Mouse (Mus musculus) liver, embryonic 11.5 days (tissue): ENCODE results near the gene Olfr133. TPM values are rescaled to one million over a fixed set of nuclear protein-coding genes. Genes with fewer than 3 reads are reported as not detected.
"Not testable (repeated sequence)": the region's sequence is repeated elsewhere in the genome, so short reads cannot be mapped to it uniquely, and the experiment has no call there.

Source experiments
- ATAC-seq: fragments of 200-750 bp; cut with Nextera tagmentation; replicated peaks from 2 replicates; pipeline ENCODE4 v1.8.0; 2017; ENCODE audit warnings: moderate number of reproducible peaks, mild to moderate bottlenecking, moderate TSS enrichment, moderate library complexity; ENCODE audit not compliant: low FRiP score
- DNase-seq: peaks from one replicate; pipeline ENCODE4 v3.0.0-alpha.2; 2017; ENCODE audit warnings: low spot score
- H3K27ac ChIP-seq: fragments of 300-500 bp; sonication (generic); 2 replicates; pipeline ENCODE4 v1.5.1; 2014; ENCODE audit warnings: mild to moderate bottlenecking, low read depth, low read length, control low read depth
- H3K27me3 ChIP-seq: fragments of 300-500 bp; sonication (generic); replicated peaks from 2 replicates; pipeline ENCODE4 v1.6.1; 2014; ENCODE audit warnings: low read length, mixed read lengths; ENCODE audit not compliant: control insufficient read depth, insufficient read depth
- H3K36me3 ChIP-seq: fragments of 300-500 bp; sonication (generic); 2 replicates; pipeline ENCODE4 v1.6.1; 2014; ENCODE audit warnings: mild to moderate bottlenecking, low read length, moderate library complexity, mixed read lengths; ENCODE audit not compliant: control insufficient read depth, insufficient read depth
- H3K4me1 ChIP-seq: fragments of 300-500 bp; sonication (generic); replicated peaks from 2 replicates; pipeline ENCODE4 v1.6.1; 2014; ENCODE audit warnings: low read length, mixed read lengths; ENCODE audit not compliant: control insufficient read depth, insufficient read depth
- H3K4me2 ChIP-seq: fragments of 300-500 bp; sonication (generic); 2 replicates; pipeline ENCODE4 v1.6.1; 2014; ENCODE audit warnings: mild to moderate bottlenecking, control low read depth, moderate library complexity
- H3K4me3 ChIP-seq: fragments of 300-500 bp; sonication (generic); 2 replicates; pipeline ENCODE4 v1.5.1; 2014; ENCODE audit warnings: low read depth, low read length, control low read depth
- H3K9ac ChIP-seq: fragments of 300-500 bp; sonication (generic); 2 replicates; pipeline ENCODE4 v1.6.1; 2014; ENCODE audit warnings: low read depth, low read length, control low read depth
- H3K9me3 ChIP-seq: fragments of 300-500 bp; sonication (generic); 2 replicates; pipeline ENCODE4 v1.6.1; 2016; ENCODE audit warnings: low read length, inconsistent platforms, mixed read lengths; ENCODE audit not compliant: control insufficient read depth
- WGBS: fragments of 180-500 bp; shearing (Covaris S2); extraction: QIAGEN DNeasy Blood & Tissue Kit; methylation state at CpG from one replicate; pipeline ENCODE4 v1.1.7; 2014; 5-methylcytosine and 5-hydroxymethylcytosine counted together
- polyA plus RNA-seq: library from polyadenylated mRNA; unstranded; fragments of >200 nt; fragmentation: Nextera tagmentation; extraction: Ambion mirVana; gene quantifications from 2 replicates; pipeline ENCODE4 v1.2.1, GENCODE M21; 2014

The Olfr133 gene
- polyA plus RNA-seq = not detected in 2 replicates

DNA sequence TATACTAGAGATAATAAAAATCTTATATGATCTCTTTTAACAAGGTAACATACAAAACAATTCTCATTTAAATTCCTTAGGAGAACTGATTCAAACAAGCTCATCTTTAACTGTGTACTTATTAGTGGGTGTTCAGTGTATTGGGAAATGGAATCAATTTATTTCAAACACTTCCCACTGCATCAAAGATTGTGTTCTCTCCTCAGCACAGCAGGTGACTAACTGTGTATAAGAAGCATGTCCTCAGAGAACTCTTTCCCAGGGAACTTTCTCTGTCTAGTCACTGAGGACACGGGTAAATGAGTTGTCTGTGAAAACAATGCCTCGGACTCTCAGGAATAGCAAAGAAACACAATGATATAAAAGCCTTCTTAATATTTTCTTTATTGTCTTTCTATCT lies at the start of gene Olfr133:
Gene Olfr133, plus strand, starts transcription at position 301 of the 400 bp plus-strand sequence.
- H3K36me3 ChIP-seq = no peaks in the 10 kb centered on the region
- no peak within 1 kb of the TSS for H3K4me2 ChIP-seq
- WGBS = 84% methylated on average over 2 of the region's 2 CpGs
- no peaks in the 10 kb centered on the region for H3K4me1 ChIP-seq
- no peak for DNase-seq
- H3K27me3 ChIP-seq = no peaks in the 10 kb centered on the region
- no peak within 1 kb of the TSS for H3K9ac ChIP-seq
- ATAC-seq = no peak
- H3K27ac ChIP-seq = no peak within 1 kb of the TSS
- no peaks in the 10 kb centered on the region for H3K9me3 ChIP-seq
- H3K4me3 ChIP-seq = no peak within 1 kb of the TSS

GRCm38 (mm10) chr17:38124199-38124598 lies 20.9 kb upstream of the Olfr133 start:
- H3K27ac ChIP-seq, H3K9ac ChIP-seq, H3K36me3 ChIP-seq, DNase-seq, H3K27me3 ChIP-seq, H3K4me2 ChIP-seq, ATAC-seq, H3K4me1 ChIP-seq, H3K9me3 ChIP-seq, H3K4me3 ChIP-seq: not testable (repeated sequence)
- WGBS = 82% methylated on average over 1 of the region's 1 CpGs

GRCm38 (mm10) chr17:38125371-38125770 lies 19.7 kb upstream of the Olfr133 start:
- H3K4me1 ChIP-seq, H3K27ac ChIP-seq, H3K9ac ChIP-seq, H3K36me3 ChIP-seq, H3K4me2 ChIP-seq, DNase-seq, H3K9me3 ChIP-seq, H3K27me3 ChIP-seq, H3K4me3 ChIP-seq, ATAC-seq: not testable (repeated sequence)
- WGBS = 62% methylated on average over 3 of the region's 3 CpGs

- 48% methylated on average over 1 of the region's 1 CpGs for WGBS
- H3K4me1 ChIP-seq = no peaks in the 10 kb centered on the region
- no peak for DNase-seq
- H3K36me3 ChIP-seq = no peaks in the 10 kb centered on the region
- H3K9ac ChIP-seq = no peak within 1 kb of the TSS
- no peaks in the 10 kb centered on the region for H3K9me3 ChIP-seq
- no peak for ATAC-seq
- H3K4me3 ChIP-seq = no peak within 1 kb of the TSS
- H3K27me3 ChIP-seq = no peaks in the 10 kb centered on the region
- no peak within 1 kb of the TSS for H3K27ac ChIP-seq
- H3K4me2 ChIP-seq = no peak within 1 kb of the TSS
These were observed 10.7 kb upstream of the Olfr133 start, which contains the start of gene Olfr132 for GRCm38 (mm10) chr17:38134426-38134825. Gene Olfr132, minus strand, starts transcription at chr17:38134526.

- no peak within 1 kb of the TSS for H3K4me2 ChIP-seq
- H3K36me3 ChIP-seq = no peaks in the 10 kb centered on the region
- no peak for ATAC-seq
- no peaks in the 10 kb centered on the region for H3K27me3 ChIP-seq
- no peaks in the 10 kb centered on the region; the same call in 1 of the 2 replicates for H3K9me3 ChIP-seq
- WGBS = 70% methylated on average over 3 of the region's 3 CpGs
- no peak within 1 kb of the TSS for H3K4me3 ChIP-seq
- no peak within 1 kb of the TSS for H3K9ac ChIP-seq
- no peak for DNase-seq
- no peaks in the 10 kb centered on the region for H3K4me1 ChIP-seq
- no peak within 1 kb of the TSS for H3K27ac ChIP-seq
These were observed 26.0 kb downstream of the Olfr133 start, which contains the start of gene Olfr134 for GRCm38 (mm10) chr17:38171088-38171487. Gene Olfr134, plus strand, starts transcription at chr17:38171388.

Other genes with a start within 250 kb of the Olfr133 start
- not detected in 2 replicates for gene Olfr127, start 244.8 kb upstream of the Olfr133 start, polyA plus RNA-seq
- gene Olfr128, start 224.7 kb upstream of the Olfr133 start, polyA plus RNA-seq = not detected in 2 replicates
- gene Olfr761, start 192.2 kb upstream of the Olfr133 start, polyA plus RNA-seq = not detected in 2 replicates
- not detected in 2 replicates for gene Olfr129, start 85.2 kb upstream of the Olfr133 start, polyA plus RNA-seq
- gene Olfr130, start 81.4 kb upstream of the Olfr133 start, polyA plus RNA-seq = not detected in 2 replicates
- gene Olfr131, start 56.6 kb upstream of the Olfr133 start, polyA plus RNA-seq = not detected in 2 replicates
- not detected in 2 replicates for gene Olfr132, start 10.8 kb upstream of the Olfr133 start, polyA plus RNA-seq
- not detected in 2 replicates for gene Olfr134, start 26.1 kb downstream of the Olfr133 start, polyA plus RNA-seq
- not detected in 2 replicates for gene Olfr135, start 59.1 kb downstream of the Olfr133 start, polyA plus RNA-seq
- gene Olfr138, start 115.8 kb downstream of the Olfr133 start, polyA plus RNA-seq = not detected in 2 replicates
- gene Olfr137, start 162.3 kb downstream of the Olfr133 start, polyA plus RNA-seq = not detected in 2 replicates
- not detected in 2 replicates for gene Olfr136, start 184.6 kb downstream of the Olfr133 start, polyA plus RNA-seq